Mouse (Mus musculus): ENCODE measurements around the gene Slc24a3.

GRCm38 (mm10) chr2:145655373-145655960 is 487.9 kb downstream of the Slc24a3 start:
- TF ChIP-seq CTCF (IDR thresholded peaks at IDR 0.05; ENCODE audit: insufficient read depth, low read length) (no peak), POLR2A (IDR thresholded peaks at IDR 0.05; ENCODE audit: borderline replicate concordance, extremely low read depth, low read depth, low read length) (no peak)
